Mouse (Mus musculus) neural tube, embryonic 12.5 days (tissue): ENCODE data around the gene Ang6. TPM values are rescaled to one million over a fixed set of nuclear protein-coding genes. Genes with fewer than 3 reads are reported as not detected.
"Not testable (repeated sequence)": the region's sequence is repeated elsewhere in the genome, so short reads cannot be mapped to it uniquely, and the experiment has no call there.

ENCODE experiments used
- ATAC-seq: fragments of 200-750 bp; cut with Nextera tagmentation; 2 replicates; pipeline ENCODE4 v1.8.0; 2017; ENCODE audit warnings: low read depth, mild to moderate bottlenecking, moderate TSS enrichment, moderate library complexity; ENCODE audit not compliant: low FRiP score
- H3K27ac ChIP-seq: fragments of 300-500 bp; sonication (generic); 2 replicates; pipeline ENCODE4 v1.5.1; 2016
- H3K27me3 ChIP-seq: fragments of 300-500 bp; sonication (generic); replicated peaks from 2 replicates; pipeline ENCODE4 v1.6.1; 2016; ENCODE audit warnings: mild to moderate bottlenecking
- H3K36me3 ChIP-seq: fragments of 300-500 bp; sonication (generic); 2 replicates; pipeline ENCODE4 v1.6.1; 2016; ENCODE audit warnings: mild to moderate bottlenecking
- H3K4me1 ChIP-seq: fragments of 300-500 bp; sonication (generic); 2 replicates; pipeline ENCODE4 v1.6.1; 2016
- H3K4me2 ChIP-seq: fragments of 300-500 bp; sonication (generic); replicated peaks from 2 replicates; pipeline ENCODE4 v1.6.1; 2016; ENCODE audit warnings: mild to moderate bottlenecking
- H3K4me3 ChIP-seq: fragments of 300-500 bp; sonication (generic); 2 replicates; pipeline ENCODE4 v1.5.1; 2016
- H3K9ac ChIP-seq: fragments of 300-500 bp; sonication (generic); 2 replicates; pipeline ENCODE4 v1.6.1; 2016; ENCODE audit warnings: mild to moderate bottlenecking
- H3K9me3 ChIP-seq: fragments of 300-500 bp; sonication (generic); 2 replicates; pipeline ENCODE4 v1.6.1; 2016; ENCODE audit warnings: mild to moderate bottlenecking
- WGBS: fragments of 180-500 bp; shearing (Covaris S2); methylation state at CpG from one replicate; pipeline ENCODE4 v1.1.7; 2016; 5-methylcytosine and 5-hydroxymethylcytosine counted together
- polyA plus RNA-seq: library from polyadenylated mRNA; unstranded; fragments of >200 nt; fragmentation: Nextera tagmentation; extraction: Ambion mirVana; gene quantifications from 2 replicates; pipeline ENCODE4 v1.2.1, GENCODE M21; 2016

Ang6 gene
- polyA plus RNA-seq, 1 experiment from 2014 or later = not detected

DNA sequence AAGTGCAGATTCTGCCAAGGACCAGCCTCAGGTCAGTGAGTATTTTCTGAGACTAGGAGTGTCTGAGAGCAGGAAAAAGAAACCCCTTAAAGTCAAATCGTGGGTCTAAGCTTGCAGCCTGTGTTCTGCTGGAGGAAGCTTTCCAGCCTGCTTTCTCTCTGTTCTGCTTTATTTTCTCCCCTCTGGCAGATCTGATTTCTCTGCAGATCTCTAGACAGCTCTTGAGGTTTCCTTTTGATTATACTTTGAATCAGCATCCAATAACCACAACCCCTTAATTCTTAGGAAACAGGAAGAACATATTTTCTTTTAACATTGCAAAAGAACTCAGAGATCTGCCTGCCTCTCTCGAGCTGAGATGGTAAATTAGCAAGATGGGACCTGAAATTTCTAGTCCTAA is 48.7 kb downstream of the Ang6 start:
- H3K4me1 ChIP-seq, H3K27me3 ChIP-seq, H3K4me3 ChIP-seq, H3K9me3 ChIP-seq, H3K9ac ChIP-seq, H3K27ac ChIP-seq, H3K36me3 ChIP-seq, ATAC-seq, H3K4me2 ChIP-seq: not testable (repeated sequence)
- 74% methylated on average over 2 of the region's 2 CpGs for WGBS

Other genes with a start within 250 kb of the Ang6 start
- not detected in 2 replicates for gene Gm8180, start 217.5 kb downstream of the Ang6 start, polyA plus RNA-seq
- 0.56 TPM in 1 of 2 replicates, not detected in the other for gene Ear1, start 126.8 kb downstream of the Ang6 start, polyA plus RNA-seq
- not detected in 2 replicates for gene Ear10, start 78.7 kb downstream of the Ang6 start, polyA plus RNA-seq
- 6.9 and 7.1 TPM in 2 replicates for gene Gm8113, start 76.9 kb downstream of the Ang6 start, polyA plus RNA-seq
- not detected in 2 replicates for gene Ang5, start 45.2 kb downstream of the Ang6 start, polyA plus RNA-seq
- gene Ear2, start 100.4 kb upstream of the Ang6 start, polyA plus RNA-seq = 0.28 and 0.29 TPM in 2 replicates
- not detected in 2 replicates for gene Gm3327, start 121.6 kb upstream of the Ang6 start, polyA plus RNA-seq
- gene Gm8212, start 195.4 kb upstream of the Ang6 start, polyA plus RNA-seq = not detected in 2 replicates
- not detected in 2 replicates for gene 4930503E14Rik, start 211.0 kb upstream of the Ang6 start, polyA plus RNA-seq